Mouse (Mus musculus) neural tube, embryonic 13.5 days (tissue): ENCODE data around the gene Olfr508. TPM values are rescaled to one million over a fixed set of nuclear protein-coding genes. Genes with fewer than 3 reads are reported as not detected.
"Not testable (repeated sequence)": the region's sequence is repeated elsewhere in the genome, so short reads cannot be mapped to it uniquely, and the experiment has no call there.

Experiments used
- ATAC-seq: fragments of 200-750 bp; cut with Nextera tagmentation; 2 replicates; pipeline ENCODE4 v1.8.0; 2017; ENCODE audit warnings: low read depth, mild to moderate bottlenecking, moderate TSS enrichment, moderate library complexity
- H3K27ac ChIP-seq: fragments of 300-500 bp; sonication (generic); replicated peaks from 2 replicates; pipeline ENCODE4 v1.5.1; 2015; ENCODE audit warnings: moderate library complexity, mild to moderate bottlenecking, inconsistent platforms
- H3K27me3 ChIP-seq: fragments of 300-500 bp; sonication (generic); 2 replicates; pipeline ENCODE4 v1.6.1; 2015; ENCODE audit warnings: mild to moderate bottlenecking, inconsistent platforms
- H3K36me3 ChIP-seq: fragments of 300-500 bp; sonication (generic); 2 replicates; pipeline ENCODE4 v1.6.1; 2015; ENCODE audit warnings: mild to moderate bottlenecking, inconsistent platforms
- H3K4me1 ChIP-seq: fragments of 300-500 bp; sonication (generic); replicated peaks from 2 replicates; pipeline ENCODE4 v1.6.1; 2015; ENCODE audit warnings: inconsistent platforms
- H3K4me2 ChIP-seq: fragments of 300-500 bp; sonication (generic); 2 replicates; pipeline ENCODE4 v1.6.1; 2015; ENCODE audit warnings: inconsistent platforms, mild to moderate bottlenecking, moderate library complexity
- H3K4me3 ChIP-seq: fragments of 300-500 bp; sonication (generic); 2 replicates; pipeline ENCODE4 v1.5.1; 2015; ENCODE audit warnings: mild to moderate bottlenecking, inconsistent platforms
- H3K9ac ChIP-seq: fragments of 300-500 bp; sonication (generic); 2 replicates; pipeline ENCODE4 v1.6.1; 2015; ENCODE audit warnings: moderate library complexity, mild to moderate bottlenecking, inconsistent platforms
- H3K9me3 ChIP-seq: fragments of 300-500 bp; sonication (generic); 2 replicates; pipeline ENCODE4 v1.6.1; 2016; ENCODE audit warnings: inconsistent platforms
- WGBS: fragments of 180-500 bp; shearing (Covaris S2); methylation state at CpG from one replicate; pipeline ENCODE4 v1.1.7; 2015; 5-methylcytosine and 5-hydroxymethylcytosine counted together
- polyA plus RNA-seq: library from polyadenylated mRNA; unstranded; fragments of >200 nt; fragmentation: Nextera tagmentation; extraction: Ambion mirVana; gene quantifications from 2 replicates; pipeline ENCODE4 v1.2.1, GENCODE M21; 2015

Olfr508 gene
- polyA plus RNA-seq, result not detected in 2 replicates

DNA sequence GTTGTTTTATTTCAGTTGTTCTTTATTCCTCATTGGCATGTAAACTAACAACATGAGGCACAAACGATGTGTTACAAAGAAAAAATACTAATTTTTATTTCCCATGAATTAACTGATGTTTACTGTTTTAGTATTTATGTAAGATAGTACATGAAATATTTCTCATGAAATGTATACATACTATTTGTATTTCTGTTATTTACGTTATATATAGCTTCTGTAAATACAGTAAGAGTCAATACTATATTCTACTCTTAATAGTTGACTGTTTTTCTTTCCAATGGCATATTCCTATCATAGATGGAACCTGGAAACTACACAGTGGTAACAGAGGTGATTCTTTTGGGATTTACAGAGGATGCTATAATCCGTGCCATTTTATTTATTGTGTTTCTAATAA lies at the start of gene Olfr508:
Olfr508 (plus strand) TSS at position 301 of the 400 bp plus-strand sequence.
- H3K9me3 ChIP-seq, result no peaks in the 10 kb centered on the region
- WGBS, result 88% methylated on average over 3 of the region's 3 CpGs
- no peak within 1 kb of the TSS for H3K27ac ChIP-seq
- H3K4me3 ChIP-seq, result no peak within 1 kb of the TSS
- no peaks in the 10 kb centered on the region for H3K4me1 ChIP-seq
- H3K9ac ChIP-seq, result no peak within 1 kb of the TSS
- H3K4me2 ChIP-seq, result no peak within 1 kb of the TSS
- H3K27me3 ChIP-seq, result no peaks in the 10 kb centered on the region
- no peak for ATAC-seq
- H3K36me3 ChIP-seq, result no peaks in the 10 kb centered on the region

- no peaks in the 10 kb centered on the region for H3K27me3 ChIP-seq
- no peak overlapping the region for H3K27ac ChIP-seq
- no peaks in the 10 kb centered on the region for H3K4me1 ChIP-seq
- no peak overlapping the region for H3K4me3 ChIP-seq
- H3K36me3 ChIP-seq, result no peaks in the 10 kb centered on the region
- WGBS, result 95% methylated on average over 1 of the region's 1 CpGs
- no peak for ATAC-seq
- no peaks in the 10 kb centered on the region for H3K9me3 ChIP-seq
- H3K9ac ChIP-seq, result no peak overlapping the region
- H3K4me2 ChIP-seq, result no peak overlapping the region
These were observed 40.0 kb upstream of the Olfr508 start for GRCm38 (mm10) chr7:108589797-108590196.

DNA sequence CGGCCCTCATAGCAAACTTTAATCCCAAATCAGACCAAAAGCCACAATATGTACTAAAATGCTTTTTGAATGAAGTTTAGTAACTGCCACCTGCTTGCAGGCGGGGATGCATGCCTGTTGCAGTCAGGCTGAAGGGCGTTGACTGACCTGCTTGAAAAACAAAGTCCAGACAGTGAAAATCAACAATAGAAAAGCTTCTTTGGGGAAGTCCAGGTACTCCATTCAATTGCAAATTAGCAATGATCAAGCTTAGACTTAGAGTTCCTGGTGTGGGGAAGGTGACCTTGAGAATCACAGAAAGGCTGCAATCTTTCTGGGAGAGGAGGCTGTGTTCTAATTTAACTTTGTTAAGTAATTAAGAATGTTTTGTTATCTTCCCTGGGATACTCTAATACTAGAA lies 27.9 kb upstream of the Olfr508 start:
- not testable (repeated sequence) for H3K36me3 ChIP-seq, H3K9me3 ChIP-seq, ATAC-seq, H3K27ac ChIP-seq, H3K4me1 ChIP-seq, H3K4me2 ChIP-seq, H3K4me3 ChIP-seq, H3K9ac ChIP-seq, H3K27me3 ChIP-seq
- 84% methylated on average over 3 of the region's 3 CpGs for WGBS

DNA sequence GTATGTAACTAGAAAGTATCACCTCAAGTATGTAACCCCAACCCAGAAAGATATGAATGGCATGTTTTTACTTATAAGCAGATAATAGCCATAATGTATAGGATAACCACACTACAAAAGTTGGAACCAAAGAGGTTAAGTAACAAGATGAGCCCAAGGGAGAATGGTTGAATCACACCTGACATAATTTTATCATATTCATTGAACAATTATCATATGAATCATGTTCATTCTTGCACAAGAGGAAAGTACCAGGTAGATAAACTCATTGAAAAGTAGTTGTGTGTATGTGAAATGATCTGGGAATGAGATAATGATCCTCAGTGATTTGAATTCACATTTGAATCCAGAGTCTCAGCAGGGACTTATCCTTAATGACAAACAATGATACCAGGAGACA lies 19.3 kb upstream of the Olfr508 start, which contains the start of gene Olfr506:
Olfr506 (plus strand) TSS at position 301 of the 400 bp plus-strand sequence.
- Histone ChIP-seq H3K27me3 (no peaks in the 10 kb centered on the region), H3K4me2 (no peak within 1 kb of the TSS), H3K9ac (no peak within 1 kb of the TSS), H3K9me3 (no peaks in the 10 kb centered on the region), H3K27ac (no peak within 1 kb of the TSS), H3K4me1 (no peaks in the 10 kb centered on the region), H3K36me3 (no peaks in the 10 kb centered on the region), H3K4me3 (no peak within 1 kb of the TSS)
- no peak for ATAC-seq

GRCm38 (mm10) chr7:108614110-108614509 lies 15.7 kb upstream of the Olfr508 start:
- Histone ChIP-seq H3K4me3 (no peak overlapping the region), H3K36me3 (no peaks in the 10 kb centered on the region), H3K4me2 (no peak overlapping the region), H3K27me3 (no peaks in the 10 kb centered on the region), H3K9me3 (no peaks in the 10 kb centered on the region), H3K9ac (no peak overlapping the region), H3K4me1 (no peaks in the 10 kb centered on the region), H3K27ac (no peak overlapping the region)
- WGBS, result 86% methylated on average over 2 of the region's 2 CpGs
- ATAC-seq, result no peak

DNA sequence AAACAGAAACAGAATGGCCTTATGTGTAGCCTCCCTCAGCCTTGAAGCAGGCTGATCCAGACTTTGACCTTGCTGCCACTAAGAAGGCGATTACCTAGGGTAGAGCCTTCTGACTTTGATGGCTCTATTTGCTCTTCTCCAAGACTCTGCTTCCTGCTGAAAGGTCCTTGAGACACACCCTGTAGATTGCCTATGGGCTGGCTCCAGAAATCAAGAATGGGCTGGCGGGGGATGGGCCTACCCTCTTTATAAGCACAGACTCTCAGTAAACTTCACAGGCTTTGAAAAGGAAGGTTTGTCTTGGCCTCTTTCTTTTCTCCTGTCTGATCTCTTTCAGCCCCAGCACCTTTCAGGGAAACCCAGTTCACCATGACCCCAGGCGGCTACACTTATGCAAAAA lies 13.0 kb upstream of the Olfr508 start:
- not testable (repeated sequence) for H3K27me3 ChIP-seq, H3K4me2 ChIP-seq, H3K9ac ChIP-seq, H3K4me1 ChIP-seq, H3K36me3 ChIP-seq, H3K27ac ChIP-seq, ATAC-seq, H3K9me3 ChIP-seq, H3K4me3 ChIP-seq
- WGBS, result 54% methylated on average over 3 of the region's 3 CpGs

GRCm38 (mm10) chr7:108621514-108621913 lies 8.3 kb upstream of the Olfr508 start, which contains the start of gene Olfr507:
Olfr507 (plus strand) TSS chr7:108621814.
- Histone ChIP-seq H3K4me1 (no peaks in the 10 kb centered on the region), H3K27me3 (no peaks in the 10 kb centered on the region), H3K4me3 (no peak within 1 kb of the TSS), H3K9ac (no peak within 1 kb of the TSS), H3K4me2 (no peak within 1 kb of the TSS), H3K27ac (no peak within 1 kb of the TSS), H3K9me3 (no peaks in the 10 kb centered on the region), H3K36me3 (no peaks in the 10 kb centered on the region)
- 83% methylated on average over 2 of the region's 2 CpGs for whole genome bisulfite sequencing
- no peak for ATAC-seq

- Histone ChIP-seq H3K9me3 (0 out of 2 replicates have a peak, but pooled peaks cover 4% of the 10 kb centered on the region), H3K4me2 (no peak within 1 kb of the TSS), H3K9ac (no peak within 1 kb of the TSS), H3K4me1 (no peaks in the 10 kb centered on the region), H3K36me3 (no peaks in the 10 kb centered on the region), H3K4me3 (no peak within 1 kb of the TSS), H3K27me3 (no peaks in the 10 kb centered on the region), H3K27ac (no peak within 1 kb of the TSS)
- ATAC-seq, result no peak
These were observed 22.0 kb downstream of the Olfr508 start, which contains the start of gene Olfr509 for GRCm38 (mm10) chr7:108651806-108652205. Olfr509 (minus strand) TSS chr7:108651906.

GRCm38 (mm10) chr7:108662419-108662818 lies 32.6 kb downstream of the Olfr508 start:
- no peak overlapping the region for H3K27ac ChIP-seq
- H3K4me3 ChIP-seq, result no peak overlapping the region
- no peak for ATAC-seq
- no peaks in the 10 kb centered on the region for H3K4me1 ChIP-seq
- WGBS, result 89% methylated on average over 3 of the region's 3 CpGs
- no peak overlapping the region for H3K4me2 ChIP-seq
- H3K27me3 ChIP-seq, result no peaks in the 10 kb centered on the region
- no peaks in the 10 kb centered on the region for H3K9me3 ChIP-seq
- no peaks in the 10 kb centered on the region for H3K36me3 ChIP-seq
- H3K9ac ChIP-seq, result no peak overlapping the region

GRCm38 (mm10) chr7:108666118-108666517 lies 36.3 kb downstream of the Olfr508 start, which contains the start of gene Olfr510:
Olfr510 (plus strand) TSS chr7:108666418.
- ATAC-seq, result no peak
- H3K36me3 ChIP-seq, result no peaks in the 10 kb centered on the region
- no peak within 1 kb of the TSS for H3K27ac ChIP-seq
- no peaks in the 10 kb centered on the region for H3K27me3 ChIP-seq
- H3K9ac ChIP-seq, result no peak within 1 kb of the TSS
- H3K4me2 ChIP-seq, result no peak within 1 kb of the TSS
- no peaks in the 10 kb centered on the region for H3K9me3 ChIP-seq
- no peaks in the 10 kb centered on the region for H3K4me1 ChIP-seq
- H3K4me3 ChIP-seq, result no peak within 1 kb of the TSS
- WGBS, result 98% methylated on average over 1 of the region's 1 CpGs

GRCm38 (mm10) chr7:108671058-108671457 lies 41.3 kb downstream of the Olfr508 start:
- WGBS, result 70% methylated on average over 1 of the region's 1 CpGs
- H3K9ac ChIP-seq, result no peak overlapping the region

GRCm38 (mm10) chr7:108678886-108679285 lies 49.1 kb downstream of the Olfr508 start:
- H3K9me3 ChIP-seq, result peaks cover 15% of the 10 kb centered on the region
- 91% methylated on average over 4 of the region's 4 CpGs for WGBS
- no peak overlapping the region for H3K4me3 ChIP-seq
- no peak overlapping the region for H3K4me2 ChIP-seq
- no peak overlapping the region for H3K27ac ChIP-seq
- H3K9ac ChIP-seq, result no peak overlapping the region
- H3K4me1 ChIP-seq, result no peaks in the 10 kb centered on the region
- H3K27me3 ChIP-seq, result no peaks in the 10 kb centered on the region
- ATAC-seq, result no peak
- H3K36me3 ChIP-seq, result no peaks in the 10 kb centered on the region

More at GRCm38 (mm10) chr7:108671058-108671457, 41.3 kb downstream of the Olfr508 start:
- no peak for ATAC-seq
- H3K9me3 ChIP-seq, result peaks cover 12% of the 10 kb centered on the region; the same call in 1 of the 2 replicates
- H3K27me3 ChIP-seq, result no peaks in the 10 kb centered on the region
- no peaks in the 10 kb centered on the region for H3K4me1 ChIP-seq
- no peak overlapping the region for H3K27ac ChIP-seq
- no peaks in the 10 kb centered on the region for H3K36me3 ChIP-seq
- no peak overlapping the region for H3K4me3 ChIP-seq
- no peak overlapping the region for H3K4me2 ChIP-seq
